Mouse (Mus musculus) cerebellum, adult 8-10 months (tissue): ENCODE results near the gene Man2a2.
"Not testable (repeated sequence)": the region's sequence is repeated elsewhere in the genome, so short reads cannot be mapped to it uniquely, and the experiment has no call there.

ENCODE experiments used
- DNase-seq: peaks from one replicate; pipeline ENCODE4 v3.0.0; 2022

The Man2a2 gene

GRCm38 (mm10) chr7:80398654-80399444 lies 27.7 kb upstream of the Man2a2 start:
- no peak for DNase-seq

GRCm38 (mm10) chr7:80397986-80398385 lies 26.8 kb upstream of the Man2a2 start:
- DNase-seq, result no peak

DNA sequence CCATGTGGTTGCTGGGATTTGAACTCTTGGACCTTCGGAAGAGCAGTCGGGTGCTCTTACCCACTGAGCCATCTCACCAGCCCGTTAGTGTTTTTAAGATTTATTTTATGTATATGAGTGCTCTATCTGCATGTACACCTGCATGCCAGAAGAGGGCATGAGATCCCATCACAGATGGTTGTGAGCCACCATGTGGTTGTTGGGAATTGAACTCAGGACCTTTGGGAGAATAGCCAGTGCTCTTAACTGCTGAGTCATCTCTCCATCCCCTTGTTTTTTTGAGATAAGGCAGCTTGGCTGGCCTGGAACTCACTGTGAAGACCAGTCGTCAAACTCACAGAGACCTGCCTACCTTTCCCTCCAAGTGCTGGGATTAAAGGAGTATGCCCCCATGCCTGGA lies 25.3 kb upstream of the Man2a2 start:
- DNase-seq, result not testable (repeated sequence)

GRCm38 (mm10) chr7:80394600-80394999 lies 23.4 kb upstream of the Man2a2 start:
- DNase-seq, result no peak

DNA sequence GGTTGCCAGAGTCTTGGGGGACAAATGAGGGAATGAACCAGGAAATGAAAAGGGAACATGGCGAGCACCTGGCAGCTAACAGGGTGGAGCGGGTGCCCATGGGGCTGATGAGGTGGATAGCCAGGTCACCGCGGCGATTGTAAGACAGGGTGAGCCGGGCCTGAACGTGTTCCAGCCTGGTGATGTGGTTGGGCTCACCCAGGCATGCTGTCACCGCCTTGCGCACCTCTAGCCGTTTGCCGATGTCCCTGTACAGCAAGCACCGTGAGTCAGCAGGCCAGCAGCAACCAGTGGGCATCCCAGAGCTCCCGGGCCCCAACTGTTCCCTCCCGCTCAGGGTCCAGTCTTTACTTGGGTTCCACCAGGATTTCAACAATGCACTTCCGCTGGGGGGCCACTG lies 20.9 kb upstream of the Man2a2 start:
- no peak for DNase-seq

DNA sequence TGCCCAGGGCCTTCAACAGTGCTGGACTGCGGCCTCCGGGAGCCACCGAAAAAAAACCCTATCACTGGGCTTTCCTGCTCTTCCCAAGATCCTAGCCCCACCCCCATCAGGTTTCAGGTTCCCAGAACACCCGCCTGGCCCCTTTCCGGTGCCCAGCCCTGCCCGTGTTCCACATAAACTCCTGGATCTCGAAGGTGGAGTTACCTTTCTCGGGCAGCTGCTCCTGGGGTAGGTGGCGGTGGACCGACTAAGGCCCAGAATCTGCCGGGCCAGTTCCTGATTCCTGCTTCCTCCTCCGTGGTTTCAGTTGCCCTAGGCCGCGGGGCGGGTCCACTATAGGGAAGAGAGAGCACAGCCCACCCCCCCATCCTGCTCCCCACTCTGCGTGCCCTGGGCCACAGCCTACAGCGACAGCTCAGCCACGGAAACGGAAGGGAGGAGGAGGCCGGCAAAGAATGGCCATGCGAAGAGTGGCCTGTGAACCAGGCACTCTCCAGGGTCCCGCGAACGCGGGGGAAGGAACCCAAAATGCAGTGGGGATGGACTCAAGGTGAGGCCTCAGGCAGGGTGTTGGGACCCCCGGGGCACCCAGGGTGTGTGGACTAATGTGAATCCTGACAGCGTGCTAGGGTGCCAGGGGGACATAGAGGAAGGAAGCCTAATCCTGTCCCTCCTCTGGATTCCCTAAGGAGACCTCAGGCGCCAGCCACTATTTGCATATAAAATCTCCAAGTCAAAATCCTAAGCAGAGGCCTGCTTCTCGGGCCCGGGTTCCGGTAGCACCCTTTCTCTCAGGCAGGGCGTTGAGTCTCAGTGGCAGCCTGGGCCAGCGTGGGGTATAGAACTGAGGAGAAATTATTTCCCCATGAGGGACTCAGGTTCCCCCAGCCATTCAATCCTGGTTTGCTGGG lies 16.7 kb upstream of the Man2a2 start, which contains the start of gene Fes:
Gene Fes, minus strand, starts transcription at position 314 of the 911 bp plus-strand sequence.
- DNase-seq, result no peak

DNA sequence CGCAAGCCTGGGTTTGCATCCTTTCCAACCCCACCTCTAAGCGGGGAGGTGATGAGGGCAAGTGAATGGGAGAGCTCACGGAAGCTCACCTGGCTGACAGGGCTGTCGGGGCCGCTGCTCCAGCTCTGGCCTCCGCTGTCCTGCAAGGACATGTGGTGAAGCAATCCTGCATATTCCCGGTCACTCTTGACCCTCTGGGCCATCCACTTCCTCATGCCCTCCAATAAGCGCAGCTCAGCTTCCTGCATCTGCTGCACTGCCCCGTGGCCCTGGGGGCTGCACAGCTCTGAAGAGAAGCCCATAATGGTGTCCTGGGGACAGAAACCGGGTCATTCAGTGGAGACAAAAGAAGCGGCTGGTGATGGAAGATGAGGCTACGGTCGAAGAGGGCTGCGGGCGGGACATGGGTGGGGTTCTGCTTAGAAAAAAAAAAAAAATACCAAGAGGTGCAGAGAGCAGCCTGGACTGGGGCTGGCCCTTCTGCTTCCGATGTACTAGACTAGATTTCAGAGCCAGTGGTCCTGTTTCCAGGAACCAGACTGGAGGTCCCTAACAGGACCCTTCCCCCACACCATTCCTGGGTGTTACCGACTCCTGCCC lies 16.0 kb upstream of the Man2a2 start:
- no peak for DNase-seq

- DNase-seq, result peak; percentile 88
Measured at GRCm38 (mm10) chr7:80386235-80386930, 15.2 kb upstream of the Man2a2 start.

DNA sequence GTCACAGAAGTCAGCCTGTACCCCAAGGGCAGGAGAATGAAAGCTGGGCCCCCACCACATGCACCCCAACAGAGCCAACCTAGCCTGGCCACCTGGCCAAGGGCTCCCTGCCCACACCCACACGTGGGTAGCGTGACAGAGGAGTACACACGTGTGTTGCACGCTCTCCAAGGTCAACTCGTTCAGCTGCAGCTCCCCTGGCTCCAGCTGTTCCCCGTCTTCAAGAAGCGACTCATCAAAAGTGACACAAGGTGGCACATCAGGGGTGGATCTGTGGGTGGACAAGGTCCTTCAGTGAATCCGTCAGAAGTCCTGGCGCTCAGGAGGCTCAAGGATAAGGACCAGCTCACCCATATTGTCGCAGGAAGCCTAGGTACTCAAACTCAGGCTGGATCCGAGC lies 11.7 kb upstream of the Man2a2 start:
- DNase-seq, result no peak

DNA sequence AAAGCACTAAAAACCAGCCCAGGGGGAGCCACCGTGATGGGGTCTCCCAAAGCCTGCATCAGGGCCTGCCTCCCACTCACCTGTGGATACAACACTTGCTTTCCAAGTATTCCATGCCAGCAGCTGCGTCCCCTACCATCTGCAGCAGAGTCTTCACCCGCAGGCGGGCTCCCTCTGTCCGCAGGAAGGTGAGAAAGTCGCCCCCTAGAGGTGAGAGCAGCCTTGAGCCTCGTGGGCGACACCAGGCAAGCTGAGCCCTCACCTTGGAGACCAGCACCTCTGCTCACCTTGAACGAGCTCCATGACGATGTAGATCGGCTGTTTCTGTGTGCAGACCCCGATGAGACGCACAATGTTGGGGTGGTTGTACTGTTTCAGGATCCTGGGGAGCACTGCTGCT lies 8.4 kb upstream of the Man2a2 start:
- DNase-seq, result no peak

DNA sequence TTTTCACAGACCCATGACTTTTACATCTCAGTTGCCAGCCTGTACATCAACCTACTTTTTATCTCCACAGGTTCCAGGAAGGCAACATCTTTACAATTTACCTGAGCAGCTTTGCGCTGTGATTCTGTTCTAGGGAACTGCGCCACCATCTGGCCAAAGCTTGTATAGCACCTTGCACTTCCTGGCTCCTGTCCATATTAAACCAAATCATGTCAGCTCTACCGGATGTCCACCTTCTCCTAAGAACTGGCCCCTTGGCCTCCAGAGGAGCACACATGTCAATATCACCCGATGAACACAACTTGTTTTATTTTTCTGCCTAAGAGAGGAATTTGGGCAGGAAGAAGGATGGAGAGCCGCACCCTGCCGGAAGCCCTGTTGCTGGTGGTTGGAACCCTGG lies 6.3 kb upstream of the Man2a2 start:
- peak; percentile 87 for DNase-seq

DNA sequence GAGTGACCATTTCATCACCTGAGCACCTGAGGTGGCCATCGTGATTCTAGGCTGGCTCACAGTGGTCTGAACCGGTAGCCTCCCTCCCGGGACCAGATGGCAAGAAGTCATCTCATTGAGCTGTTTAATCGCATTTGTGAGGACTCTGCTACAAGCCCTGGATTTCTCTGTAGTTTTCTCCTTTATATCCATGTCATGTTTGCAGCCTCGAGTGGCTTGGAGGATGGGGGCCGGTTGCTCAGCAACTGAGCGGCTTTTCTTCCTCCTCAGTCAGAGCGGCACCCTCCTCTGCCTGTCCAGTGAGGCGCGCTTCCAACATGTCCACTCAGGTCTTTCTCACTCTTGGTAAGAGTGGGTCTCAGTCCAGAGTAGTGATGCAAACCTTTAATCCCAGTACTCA lies 5.0 kb upstream of the Man2a2 start:
- no peak for DNase-seq

DNA sequence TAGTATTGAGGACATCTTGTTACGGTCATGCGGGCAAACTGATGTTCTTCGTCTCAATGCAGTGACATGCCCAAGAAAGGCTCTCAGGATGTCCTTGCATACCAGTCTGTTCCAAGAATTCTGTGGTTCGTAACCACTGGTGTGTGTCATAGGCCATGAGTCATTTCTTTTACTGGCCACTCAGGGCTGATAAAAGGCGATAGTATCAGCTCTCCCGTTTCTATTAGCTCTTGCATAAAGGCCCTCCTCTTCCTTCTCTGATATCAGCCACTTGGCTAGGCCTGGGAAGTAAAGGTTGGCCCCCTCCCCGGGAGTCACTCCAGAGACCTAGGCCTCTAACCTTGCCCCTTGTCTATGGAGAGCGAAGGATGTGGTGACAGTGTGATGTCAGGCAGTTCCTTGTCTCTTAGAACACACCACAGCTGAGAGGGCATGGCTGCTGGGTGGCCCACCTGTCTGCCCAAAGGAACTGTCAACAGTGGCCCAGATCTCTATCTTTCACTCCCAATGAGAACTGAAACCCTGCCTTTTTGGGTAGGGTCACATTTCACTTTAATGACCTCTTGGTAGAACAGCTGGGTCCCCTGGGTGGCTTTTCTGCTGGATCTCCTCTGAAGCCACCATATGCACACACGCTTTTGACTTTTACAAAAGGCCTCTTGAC lies 4.3 kb upstream of the Man2a2 start:
- DNase-seq, result no peak

DNA sequence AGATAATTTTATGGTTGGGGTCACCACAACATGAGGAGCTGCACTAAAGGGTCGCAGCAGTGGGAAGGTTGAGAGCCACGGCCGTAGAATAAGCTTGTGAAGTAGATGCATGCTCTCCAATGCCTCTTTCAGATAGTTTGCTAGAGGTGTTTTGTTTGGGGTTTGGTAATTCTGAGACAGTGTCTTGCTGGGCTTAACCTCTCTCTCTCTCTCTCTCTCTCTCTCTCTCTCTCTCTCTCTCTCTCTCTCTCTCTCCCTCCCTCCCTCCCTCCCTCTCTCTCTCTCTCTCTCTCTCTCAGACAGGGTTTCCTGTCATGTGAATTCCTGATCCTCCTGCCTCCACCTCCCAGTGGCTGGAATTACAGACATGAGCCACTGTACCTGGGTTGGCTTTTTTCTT lies 3.6 kb upstream of the Man2a2 start:
- DNase-seq, result no peak

GRCm38 (mm10) chr7:80374280-80374679 lies 3.1 kb upstream of the Man2a2 start:
- DNase-seq, result no peak

DNA sequence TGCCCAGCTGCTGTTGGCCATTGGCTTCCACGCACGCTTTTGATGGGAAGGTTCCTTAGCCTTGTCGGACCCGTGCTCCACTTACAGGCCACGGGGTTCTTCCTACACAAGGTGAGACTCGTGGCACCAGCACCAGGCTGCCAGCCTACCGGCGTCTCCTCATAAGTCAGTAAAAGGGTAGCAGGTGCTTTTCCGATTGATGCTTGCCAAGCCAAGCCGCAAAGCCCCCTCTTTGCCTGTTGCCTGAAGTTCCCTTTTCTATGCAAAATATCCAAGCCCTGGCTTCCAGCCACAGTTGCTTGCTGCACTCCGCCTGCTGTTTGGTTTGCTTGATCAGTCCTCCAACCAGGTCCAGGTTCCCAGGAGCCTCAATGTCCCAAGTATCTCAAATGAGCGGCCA lies 2.7 kb upstream of the Man2a2 start:
- no peak for DNase-seq

DNA sequence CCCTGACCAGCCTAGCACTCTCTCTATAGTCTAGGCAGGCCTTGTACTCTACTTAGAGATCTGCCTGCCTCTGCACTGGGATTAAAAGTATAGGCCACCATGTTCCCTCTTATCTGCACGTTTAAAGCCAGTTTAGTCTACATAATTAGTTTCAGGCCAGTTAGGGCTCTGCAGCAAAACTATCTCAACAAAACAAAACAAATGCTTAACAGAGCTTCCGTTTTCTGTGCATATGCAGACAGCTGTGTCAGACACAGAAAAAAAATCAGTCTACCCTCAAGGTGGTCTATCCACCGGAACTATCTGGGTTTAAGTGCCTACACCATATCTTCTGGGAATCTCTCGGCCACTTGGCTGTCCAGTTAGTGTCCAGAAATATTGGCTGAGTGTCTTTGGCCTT lies 2.2 kb upstream of the Man2a2 start:
- DNase-seq, result no peak

DNA sequence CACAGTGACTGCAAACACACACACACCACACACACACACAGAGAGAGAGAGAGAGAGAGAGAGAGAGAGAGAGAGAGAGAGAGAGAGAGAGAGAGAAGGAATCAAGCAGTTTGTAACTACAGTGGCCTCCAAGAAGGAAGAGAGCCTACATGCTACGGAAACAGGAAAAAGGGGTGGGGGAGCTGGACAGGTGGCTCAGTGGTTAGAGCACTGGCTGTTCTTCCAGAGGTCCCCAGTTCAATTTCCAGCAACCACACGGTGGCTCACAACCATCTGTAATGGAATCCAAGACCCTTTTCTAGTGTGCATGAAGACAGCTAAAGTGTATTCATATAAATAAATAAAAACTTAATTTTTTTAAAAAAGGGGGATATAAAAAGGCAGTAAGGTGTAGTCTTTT lies 1.5 kb upstream of the Man2a2 start:
- no peak for DNase-seq

DNA sequence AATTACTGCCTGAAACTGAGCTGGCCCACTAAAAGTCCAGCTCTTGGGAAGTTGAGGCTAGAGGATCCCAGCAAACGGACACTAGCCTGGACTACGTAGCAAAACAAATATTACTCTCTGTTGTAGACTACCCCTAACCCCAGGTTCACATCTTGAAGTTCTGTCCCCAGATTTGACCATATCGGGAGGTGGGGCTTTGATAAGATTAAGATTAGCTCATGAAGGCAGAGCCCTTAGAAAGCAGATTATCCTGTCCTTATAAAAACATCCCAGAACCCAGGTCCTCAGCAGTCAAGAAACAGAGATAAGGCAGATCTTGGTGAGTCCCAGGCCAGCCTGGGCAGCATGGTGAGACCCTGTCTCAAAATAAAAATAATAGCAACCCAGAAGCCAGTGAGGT lies 991 bp upstream of the Man2a2 start:
- no peak for DNase-seq

DNA sequence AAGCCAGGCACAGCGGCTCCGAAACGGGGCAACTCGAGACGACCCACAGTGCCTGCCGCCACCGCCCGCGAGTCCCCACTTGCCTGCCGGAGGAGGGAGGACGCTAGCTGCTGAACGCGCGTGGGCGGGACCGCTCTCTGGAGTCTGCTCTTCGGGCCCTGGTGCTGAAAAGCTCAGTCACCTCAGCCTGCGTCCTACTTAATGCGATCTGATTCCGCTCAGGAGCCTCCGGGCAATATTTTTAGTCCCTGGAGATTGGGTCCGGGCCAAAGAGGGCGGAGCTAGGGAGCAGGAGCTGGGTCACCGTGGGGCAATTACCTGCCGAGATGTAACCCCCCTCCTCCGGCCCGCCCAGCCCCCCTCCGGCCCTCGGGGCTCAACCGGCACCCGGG lies 530 bp downstream of the Man2a2 start:
- DNase-seq, result peak; percentile 92

DNA sequence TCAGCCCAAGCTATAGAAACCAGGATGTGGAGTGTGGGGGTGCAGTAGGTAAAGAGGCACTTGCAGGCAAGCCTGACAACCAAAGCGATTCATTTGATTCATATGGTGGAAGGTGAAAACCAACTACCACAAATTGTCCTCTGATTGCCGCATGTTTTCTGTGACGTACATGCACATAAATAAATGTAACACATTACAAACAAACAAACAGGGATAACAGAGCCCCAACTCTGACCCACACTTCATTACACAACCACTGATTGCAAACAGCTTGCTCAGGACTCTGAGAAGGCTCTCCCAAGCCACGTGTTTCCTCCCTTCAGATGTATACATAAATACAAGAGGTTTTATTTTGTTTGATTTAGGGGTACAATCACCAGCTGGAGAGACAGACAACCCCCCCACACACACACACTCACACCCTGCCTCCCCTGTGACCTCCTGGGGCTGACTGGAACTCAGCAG lies 1.2 kb downstream of the Man2a2 start:
- DNase-seq, result no peak

GRCm38 (mm10) chr7:80369461-80369860 lies 1.7 kb downstream of the Man2a2 start:
- DNase-seq, result peak; percentile 51
